Mouse (Mus musculus): Measurements from ENCODE around the gene Ttc13. TPM values are rescaled to one million over a fixed set of nuclear protein-coding genes. Genes with fewer than 3 reads are reported as not detected.

Ttc13 gene
- total and polyA plus RNA-seq, 3 experiments, result 34.0 to 39.1 TPM; not detected in 1

DNA sequence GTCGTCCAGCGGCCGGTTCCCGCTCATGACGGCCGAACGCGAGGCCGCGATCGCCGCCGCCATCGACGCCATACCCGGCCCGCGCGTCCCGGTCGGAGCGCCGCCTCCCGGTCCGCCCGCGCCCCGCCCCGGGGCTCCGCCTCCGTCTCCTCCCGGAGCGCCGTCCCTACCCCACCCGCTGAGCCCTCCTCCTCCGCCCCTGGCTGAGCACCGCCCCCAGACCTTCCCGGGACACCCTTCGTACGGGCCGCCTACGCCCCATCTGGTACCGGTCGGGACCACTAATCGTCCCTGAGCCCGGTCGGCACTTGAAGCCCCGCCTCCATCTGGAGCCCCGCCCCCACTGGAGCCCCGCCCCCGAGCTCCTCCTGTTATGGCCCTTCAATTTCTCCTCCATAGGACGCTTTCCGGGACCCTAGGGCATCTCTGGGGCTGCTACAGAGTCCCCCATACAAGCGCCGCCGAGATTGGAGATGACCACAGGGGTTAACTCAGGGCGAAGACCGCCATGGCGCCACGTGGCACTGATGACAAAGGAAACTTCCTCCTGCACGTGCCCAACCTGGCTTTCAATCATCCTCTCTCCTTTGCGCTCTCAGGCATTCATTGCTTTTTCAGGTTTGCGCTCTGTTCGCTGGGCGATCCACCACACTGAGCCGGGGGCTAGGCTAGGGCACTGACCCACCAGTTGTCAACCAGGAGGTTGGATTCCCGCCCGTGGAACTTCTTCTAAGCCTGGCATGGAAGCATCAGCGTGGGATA lies 58.5 kb downstream of the Ttc13 start, which contains the start of gene 2310022B05Rik (continued):
- no peak for TF ChIP-seq SMC3 (IDR thresholded peaks at IDR 0.05; ENCODE audit: low read depth, low read length)
- TF ChIP-seq HCFC1 (IDR thresholded peaks at IDR 0.05; ENCODE audit: low read depth, low read length), result 0 out of 2 replicates have a peak, but pooled peaks have one; percentile 32
- TF ChIP-seq MAX (IDR thresholded peaks at IDR 0.05; ENCODE audit: low read length), result peak; percentile 88
- peak; percentile 76 for TF ChIP-seq MYC (IDR thresholded peaks at IDR 0.05; ENCODE audit: low read depth, low read length)
- peak; percentile 55; the same call in 1 of the 2 replicates for TF ChIP-seq USF1 (IDR thresholded peaks at IDR 0.05; ENCODE audit: low read depth, low read length)
- TF ChIP-seq POLR2AphosphoS2 (IDR thresholded peaks at IDR 0.05; ENCODE audit: low read length), result no peak
- TF ChIP-seq MAFK (IDR thresholded peaks at IDR 0.05; ENCODE audit: borderline replicate concordance, low read depth, low read length), result no peak
- no peak for TF ChIP-seq CHD1 (IDR thresholded peaks at IDR 0.05; ENCODE audit: low read depth, low read length)
- no peak for TF ChIP-seq CTCF (IDR thresholded peaks at IDR 0.05 in 2 of 3, conservative IDR thresholded peaks at IDR 0.05 in 1 of 3; ENCODE audit: control insufficient read depth in 1 of 3, insufficient read depth in 1 of 3, low read depth in 2 of 3, low read length in 3 of 3, poor library complexity in 1 of 3, severe bottlenecking in 1 of 3)
- no peak for TF ChIP-seq JUND (IDR thresholded peaks at IDR 0.05; ENCODE audit: low read depth, low read length)

GRCm38 (mm10) chr8:124662446-124663111 lies 59.2 kb downstream of the Ttc13 start:
- peak overlapping the region; percentile 45 for H3K27ac ChIP-seq (ENCODE audit: control insufficient read depth, low read depth, low read length)
- H3K4me3 ChIP-seq (ENCODE audit: control insufficient read depth in 1 of 2, insufficient read depth in 1 of 2, low read depth in 2 of 2, low read length in 2 of 2), result peak overlapping the region; percentile 87 to 95
- peak overlapping the region; percentile 96 for H3K9ac ChIP-seq (ENCODE audit: control insufficient read depth, low read depth, low read length, poor library complexity, severe bottlenecking)
- peak; percentile 62 for DNase-seq (ENCODE audit: low read depth, low spot score)
- no peaks in the 10 kb centered on the region for H3K27me3 ChIP-seq (ENCODE audit: control insufficient read depth in 1 of 2, insufficient read depth in 2 of 2, low read length in 2 of 2)
- peaks cover 0 to 16% of the 10 kb centered on the region in 2 experiments; a peak in 2 of 4 replicates for H3K36me3 ChIP-seq (ENCODE audit: control insufficient read depth in 1 of 2, insufficient read depth in 2 of 2, low read length in 2 of 2)
- no peak for TF ChIP-seq E2F4 (IDR thresholded peaks at IDR 0.05; ENCODE audit: borderline replicate concordance, low read depth, low read length)
- TF ChIP-seq MAZ (IDR thresholded peaks at IDR 0.05; ENCODE audit: low read depth, low read length), result peak; percentile 30; the same call in 1 of the 2 replicates
- TF ChIP-seq ZMIZ1 (IDR thresholded peaks at IDR 0.05; ENCODE audit: low read depth, low read length), result peak; percentile 64
- TF ChIP-seq SIN3A (IDR thresholded peaks at IDR 0.05; ENCODE audit: low read length), result peak; percentile 64
- 0 out of 2 replicates have a peak, but pooled peaks have one; percentile 44 for TF ChIP-seq HCFC1 (IDR thresholded peaks at IDR 0.05; ENCODE audit: low read depth, low read length)
- no peak for TF ChIP-seq KAT2A (conservative IDR thresholded peaks at IDR 0.05; ENCODE audit: low read depth, low read length)
- no peak for TF ChIP-seq MEF2A (IDR thresholded peaks at IDR 0.05; ENCODE audit: extremely low read depth, insufficient replicate concordance, low read depth, low read length, poor library complexity, severe bottlenecking)
- TF ChIP-seq MAFK (IDR thresholded peaks at IDR 0.05; ENCODE audit: borderline replicate concordance, low read depth, low read length), result no peak
- TF ChIP-seq MAX (IDR thresholded peaks at IDR 0.05; ENCODE audit: low read length), result peak; percentile 62; the same call in 1 of the 2 replicates
- no peak for TF ChIP-seq MYB (IDR thresholded peaks at IDR 0.05; ENCODE audit: low read depth, low read length)
- TF ChIP-seq ETS1 (IDR thresholded peaks at IDR 0.05; ENCODE audit: low read depth, low read length), result no peak
- no peak; a peak in 1 of 4 replicates for TF ChIP-seq POLR2A (IDR thresholded peaks at IDR 0.05; ENCODE audit: control insufficient read depth in 1 of 2, insufficient read depth in 1 of 2, low read depth in 1 of 2, low read length in 2 of 2, poor library complexity in 1 of 2)
- TF ChIP-seq EP300 (IDR thresholded peaks at IDR 0.05; ENCODE audit: low read depth in 1 of 2, low read length in 2 of 2), result peak in 1 of 2 experiments; percentile 16; a peak in 1 of 4 replicates
- peak; percentile 22; the same call in 1 of the 2 replicates for TF ChIP-seq TCF12 (IDR thresholded peaks at IDR 0.05; ENCODE audit: low read depth, low read length)
- peaks cover 3% of the 10 kb centered on the region for H3K79me2 ChIP-seq (ENCODE audit: control insufficient read depth, insufficient read depth, low read length, poor library complexity)
- no peaks in the 10 kb centered on the region for H3K9me3 ChIP-seq (replicated peaks; ENCODE audit: insufficient read depth, low read length)
- H3K4me1 ChIP-seq (ENCODE audit: control insufficient read depth in 1 of 2, insufficient read depth in 2 of 2, low read length in 2 of 2), result peaks cover 2 to 19% of the 10 kb centered on the region in 2 experiments
